Mouse (Mus musculus) MEL (cell line): ENCODE data around the gene Scarb1.

Source experiments
- CHD1 ChIP-seq: IDR thresholded peaks from 2 replicates; pipeline ENCODE4 v1.6.1; 2012; ENCODE audit warnings: low read depth, mild to moderate bottlenecking, inconsistent platforms, low read length, improper control_type of control experiment
- CTCF ChIP-seq, 3 experiments: IDR thresholded peaks in 2 of 3; conservative IDR thresholded peaks in 1 of 3; 2 replicates each; pipeline ENCODE4 v1.5.1; 2011 to 2012; ENCODE audit warnings: low read length in 3 of 3, low read depth in 2 of 3, mild to moderate bottlenecking in 2 of 3, improper control_type of control experiment in 1 of 3, inconsistent platforms in 1 of 3, mixed read lengths in 1 of 3, moderate library complexity in 1 of 3; ENCODE audit not compliant: control insufficient read depth in 1 of 3, insufficient read depth in 1 of 3, poor library complexity in 1 of 3, severe bottlenecking in 1 of 3
- ELF1 ChIP-seq: IDR thresholded peaks from 2 replicates; pipeline ENCODE4 v1.6.1; 2014; ENCODE audit warnings: low read depth, mild to moderate bottlenecking, inconsistent platforms, low read length, improper control_type of control experiment, moderate library complexity
- GATA1 ChIP-seq: IDR thresholded peaks from 2 replicates; pipeline ENCODE4 v1.6.1; 2011; ENCODE audit warnings: low read depth, low read length, improper control_type of control experiment
- MEF2A ChIP-seq: IDR thresholded peaks from 2 replicates; pipeline ENCODE4 v1.6.1; 2014; ENCODE audit warnings: low read depth, mild to moderate bottlenecking, inconsistent platforms, low read length, improper control_type of control experiment; ENCODE audit not compliant: poor library complexity, insufficient replicate concordance, severe bottlenecking; ENCODE audit errors: extremely low read depth
- MYC ChIP-seq: IDR thresholded peaks from 2 replicates; pipeline ENCODE4 v1.6.1; 2011; ENCODE audit warnings: low read depth, mild to moderate bottlenecking, low read length, improper control_type of control experiment, moderate library complexity
- POLR2A ChIP-seq, 2 experiments: IDR thresholded peaks; 2 replicates each; pipeline ENCODE4 v1.6.1; 2011 to 2012; ENCODE audit warnings: low read length in 2 of 2, mild to moderate bottlenecking in 2 of 2, control low read depth in 1 of 2, improper control_type of control experiment in 1 of 2, low read depth in 1 of 2, moderate library complexity in 1 of 2; ENCODE audit not compliant: control insufficient read depth in 1 of 2, insufficient read depth in 1 of 2, poor library complexity in 1 of 2
- POLR2AphosphoS5 ChIP-seq: IDR thresholded peaks from 2 replicates; pipeline ENCODE4 v1.6.1; 2012; ENCODE audit warnings: low read depth, borderline replicate concordance, mild to moderate bottlenecking, inconsistent platforms, low read length, moderate library complexity, mixed read lengths
- RCOR1 ChIP-seq: IDR thresholded peaks from 2 replicates; pipeline ENCODE4 v1.6.1; 2012; ENCODE audit warnings: low read depth, mild to moderate bottlenecking, inconsistent platforms, low read length, improper control_type of control experiment
- TCF12 ChIP-seq: IDR thresholded peaks from 2 replicates; pipeline ENCODE4 v1.6.1; 2014; ENCODE audit warnings: low read depth, mild to moderate bottlenecking, inconsistent platforms, low read length, improper control_type of control experiment, moderate library complexity
- USF1 ChIP-seq: IDR thresholded peaks from 2 replicates; pipeline ENCODE4 v1.6.1; 2014; ENCODE audit warnings: low read depth, mild to moderate bottlenecking, inconsistent platforms, low read length, improper control_type of control experiment, moderate library complexity
- USF2 ChIP-seq, 2 experiments: IDR thresholded peaks; 2 replicates each; pipeline ENCODE4 v1.6.1; 2011 to 2012; ENCODE audit warnings: improper control_type of control experiment in 2 of 2, low read length in 2 of 2, borderline replicate concordance in 1 of 2, inconsistent platforms in 1 of 2, low read depth in 1 of 2, mild to moderate bottlenecking in 1 of 2; ENCODE audit not compliant: insufficient read depth in 1 of 2

- TF ChIP-seq POLR2A (IDR thresholded peaks at IDR 0.05; ENCODE audit: control insufficient read depth in 1 of 2, insufficient read depth in 1 of 2, low read depth in 1 of 2, low read length in 2 of 2, poor library complexity in 1 of 2) (no peak), CTCF (IDR thresholded peaks at IDR 0.05 in 2 of 3, conservative IDR thresholded peaks at IDR 0.05 in 1 of 3; ENCODE audit: control insufficient read depth in 1 of 3, insufficient read depth in 1 of 3, low read depth in 2 of 3, low read length in 3 of 3, poor library complexity in 1 of 3, severe bottlenecking in 1 of 3) (no peak), MYC (no peak), ELF1 (no peak), RCOR1 (no peak), MEF2A (no peak), CHD1 (no peak), USF2 (IDR thresholded peaks at IDR 0.05; ENCODE audit: borderline replicate concordance in 1 of 2, insufficient read depth in 1 of 2, low read depth in 1 of 2, low read length in 2 of 2) (no peak), POLR2AphosphoS5 (no peak), GATA1 (no peak), USF1 (no peak), TCF12 (no peak)
Observed at GRCm38 (mm10) chr5:125375871-125376270, 35.0 kb upstream of the Scarb1 start.
